Mouse (Mus musculus) midbrain, embryonic 15.5 days (tissue): Measurements from ENCODE around the gene Emilin3. TPM values are rescaled to one million over a fixed set of nuclear protein-coding genes. Genes with fewer than 3 reads are reported as not detected.

Source experiments
- ATAC-seq: fragments of 200-750 bp; cut with Nextera tagmentation; replicated peaks from 2 replicates; pipeline ENCODE4 v1.8.0; 2017; ENCODE audit warnings: moderate TSS enrichment
- H3K27ac ChIP-seq: fragments of 300-500 bp; sonication (generic); 2 replicates; pipeline ENCODE4 v1.5.1; 2015; ENCODE audit warnings: mild to moderate bottlenecking, inconsistent platforms
- H3K27me3 ChIP-seq: fragments of 300-500 bp; sonication (generic); replicated peaks from 2 replicates; pipeline ENCODE4 v1.6.1; 2015; ENCODE audit warnings: inconsistent platforms
- H3K36me3 ChIP-seq: fragments of 300-500 bp; sonication (generic); replicated peaks from 2 replicates; pipeline ENCODE4 v1.6.1; 2015; ENCODE audit warnings: inconsistent platforms
- H3K4me1 ChIP-seq: fragments of 300-500 bp; sonication (generic); 2 replicates; pipeline ENCODE4 v1.6.1; 2015; ENCODE audit warnings: inconsistent platforms
- H3K4me2 ChIP-seq: fragments of 300-500 bp; sonication (generic); 2 replicates; pipeline ENCODE4 v1.6.1; 2015; ENCODE audit warnings: inconsistent platforms, mild to moderate bottlenecking, moderate library complexity
- H3K4me3 ChIP-seq: fragments of 300-500 bp; sonication (generic); 2 replicates; pipeline ENCODE4 v1.5.1; 2015; ENCODE audit warnings: mild to moderate bottlenecking, inconsistent platforms
- H3K9ac ChIP-seq: fragments of 300-500 bp; sonication (generic); 2 replicates; pipeline ENCODE4 v1.6.1; 2015; ENCODE audit warnings: mild to moderate bottlenecking, inconsistent platforms
- H3K9me3 ChIP-seq: fragments of 300-500 bp; sonication (generic); 2 replicates; pipeline ENCODE4 v1.6.1; 2016; ENCODE audit warnings: inconsistent platforms
- WGBS: fragments of 180-500 bp; shearing (Covaris S2); methylation state at CpG from one replicate; pipeline ENCODE4 v1.1.7; 2015; ENCODE audit warnings: mixed read lengths; 5-methylcytosine and 5-hydroxymethylcytosine counted together
- polyA plus RNA-seq: library from polyadenylated mRNA; unstranded; fragments of >200 nt; fragmentation: Nextera tagmentation; extraction: Ambion mirVana; gene quantifications from 2 replicates; pipeline ENCODE4 v1.2.1, GENCODE M21; 2015

Gene Emilin3
- polyA plus RNA-seq, 1 experiment from 2014 or later = 1.1 TPM

- Histone ChIP-seq H3K27ac (no peak overlapping the region), H3K4me1 (no peaks in the 10 kb centered on the region), H3K9ac (no peak overlapping the region), H3K4me2 (no peak overlapping the region), H3K4me3 (no peak overlapping the region), H3K27me3 (no peaks in the 10 kb centered on the region), H3K36me3 (no peaks in the 10 kb centered on the region), H3K9me3 (no peaks in the 10 kb centered on the region)
- ATAC-seq = no peak
- WGBS = 81% methylated on average over 4 of the region's 4 CpGs
These were observed 22.3 kb upstream of the Emilin3 start for GRCm38 (mm10) chr2:160934451-160934850.

- Histone ChIP-seq H3K9ac (no peak overlapping the region), H3K36me3 (no peaks in the 10 kb centered on the region), H3K4me2 (no peak overlapping the region), H3K27ac (no peak overlapping the region), H3K4me3 (no peak overlapping the region), H3K4me1 (no peaks in the 10 kb centered on the region), H3K27me3 (no peaks in the 10 kb centered on the region), H3K9me3 (no peaks in the 10 kb centered on the region)
- 71% methylated on average over 5 of the region's 5 CpGs for WGBS
- ATAC-seq = no peak
These were observed 21.8 kb upstream of the Emilin3 start for GRCm38 (mm10) chr2:160933890-160934289.

DNA sequence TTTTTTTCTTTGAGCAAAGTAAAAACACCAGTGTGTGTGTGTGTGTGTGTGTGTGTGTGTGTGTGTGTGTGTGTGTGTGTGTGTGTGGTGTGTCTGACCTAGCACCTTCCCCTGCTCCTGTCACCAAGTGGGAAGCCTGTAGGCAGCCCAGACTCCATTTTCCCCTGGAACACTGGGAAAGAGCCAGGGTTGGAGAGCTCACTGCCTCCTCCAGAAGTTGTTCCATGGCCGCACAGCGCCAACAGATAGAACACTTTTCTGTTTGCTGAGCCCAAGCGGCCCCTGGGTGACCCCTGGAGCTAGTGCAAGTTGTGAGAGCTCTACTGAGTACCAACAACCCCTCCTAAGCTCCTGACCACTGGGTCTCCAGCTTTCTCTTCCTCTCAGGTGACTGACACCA, 20.9 kb upstream of the Emilin3 start:
- Histone ChIP-seq H3K36me3 (no peaks in the 10 kb centered on the region), H3K4me1 (no peaks in the 10 kb centered on the region), H3K4me3 (no peak overlapping the region), H3K4me2 (no peak overlapping the region), H3K27ac (no peak overlapping the region), H3K9ac (no peak overlapping the region), H3K27me3 (no peaks in the 10 kb centered on the region), H3K9me3 (no peaks in the 10 kb centered on the region)
- WGBS = 90% methylated on average over 3 of the region's 3 CpGs
- ATAC-seq = no peak

DNA sequence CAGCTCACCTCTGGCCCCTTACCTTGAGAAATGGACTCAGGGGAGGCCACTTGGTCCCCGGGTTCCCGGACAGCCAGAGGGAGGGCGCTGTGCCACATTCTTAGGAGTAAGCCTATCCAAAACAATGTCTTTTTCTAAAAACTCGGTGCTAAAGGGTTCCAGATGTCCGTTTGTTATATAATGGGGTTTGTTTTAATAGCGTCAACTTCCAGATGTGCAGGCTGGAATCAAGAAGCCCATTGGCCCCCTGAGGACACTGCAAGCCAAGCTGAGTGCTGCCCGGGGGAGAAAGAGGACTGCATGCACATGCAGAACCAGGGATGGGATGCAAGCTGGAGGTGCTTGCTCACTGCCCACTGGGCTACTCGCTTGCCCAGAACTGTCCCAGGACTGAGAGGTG, 20.2 kb upstream of the Emilin3 start:
- no peak overlapping the region for H3K4me3 ChIP-seq
- 83% methylated on average over 8 of the region's 8 CpGs for WGBS
- H3K27me3 ChIP-seq = no peaks in the 10 kb centered on the region
- H3K27ac ChIP-seq = no peak overlapping the region
- no peaks in the 10 kb centered on the region for H3K36me3 ChIP-seq
- no peak for ATAC-seq
- H3K9me3 ChIP-seq = no peaks in the 10 kb centered on the region
- no peaks in the 10 kb centered on the region for H3K4me1 ChIP-seq
- H3K4me2 ChIP-seq = no peak overlapping the region
- H3K9ac ChIP-seq = no peak overlapping the region

DNA sequence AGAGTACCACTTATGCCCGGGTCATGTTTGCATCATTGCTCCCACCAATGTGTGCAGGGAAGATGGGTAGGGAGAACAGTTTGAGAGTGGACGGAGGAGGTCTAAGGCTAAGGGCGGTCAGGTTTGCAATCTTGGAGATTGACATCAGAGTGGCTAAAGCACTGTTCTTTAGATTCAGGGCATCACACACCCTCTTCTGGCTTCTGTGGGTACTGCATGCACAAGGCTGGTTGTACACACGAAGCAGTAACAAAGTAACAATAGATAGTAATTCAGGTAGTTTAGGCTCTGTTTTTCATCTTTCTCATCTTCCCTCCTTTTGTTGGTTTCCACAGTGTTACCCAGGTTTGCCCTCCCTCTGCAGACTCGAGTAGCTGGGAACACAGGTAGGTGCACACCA, 19.2 kb upstream of the Emilin3 start:
- Histone ChIP-seq H3K36me3 (no peaks in the 10 kb centered on the region), H3K27me3 (no peaks in the 10 kb centered on the region), H3K9me3 (no peaks in the 10 kb centered on the region), H3K27ac (no peak overlapping the region), H3K4me3 (no peak overlapping the region), H3K9ac (no peak overlapping the region), H3K4me1 (no peaks in the 10 kb centered on the region), H3K4me2 (no peak overlapping the region)
- ATAC-seq = no peak
- WGBS = 94% methylated on average over 5 of the region's 5 CpGs

DNA sequence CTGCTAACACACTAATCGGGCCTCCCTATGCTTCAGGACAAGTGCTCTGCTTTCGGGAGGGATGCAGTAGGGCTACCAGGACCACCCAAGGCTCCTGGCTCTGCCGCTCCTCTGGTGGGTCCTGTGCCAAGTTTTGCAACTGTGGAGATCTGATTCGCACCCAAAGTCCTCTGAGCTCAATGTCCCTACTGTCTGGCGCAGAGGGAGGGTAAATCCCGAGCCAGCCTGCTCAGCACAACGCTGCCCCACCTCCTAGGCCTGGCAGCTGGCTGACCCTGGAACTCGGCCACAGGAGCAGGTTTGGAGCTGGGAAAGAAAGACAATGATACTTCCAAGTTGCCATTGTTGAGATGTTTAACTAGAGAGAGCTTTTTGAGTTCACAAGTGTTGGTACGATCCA, 13.1 kb upstream of the Emilin3 start:
- no peak overlapping the region for H3K4me2 ChIP-seq
- H3K4me3 ChIP-seq = no peak overlapping the region
- no peak overlapping the region for H3K27ac ChIP-seq
- no peaks in the 10 kb centered on the region for H3K36me3 ChIP-seq
- no peak for ATAC-seq
- 63% methylated on average over 9 of the region's 9 CpGs for WGBS
- no peaks in the 10 kb centered on the region for H3K27me3 ChIP-seq
- no peaks in the 10 kb centered on the region for H3K9me3 ChIP-seq
- H3K9ac ChIP-seq = no peak overlapping the region
- no peaks in the 10 kb centered on the region for H3K4me1 ChIP-seq

DNA sequence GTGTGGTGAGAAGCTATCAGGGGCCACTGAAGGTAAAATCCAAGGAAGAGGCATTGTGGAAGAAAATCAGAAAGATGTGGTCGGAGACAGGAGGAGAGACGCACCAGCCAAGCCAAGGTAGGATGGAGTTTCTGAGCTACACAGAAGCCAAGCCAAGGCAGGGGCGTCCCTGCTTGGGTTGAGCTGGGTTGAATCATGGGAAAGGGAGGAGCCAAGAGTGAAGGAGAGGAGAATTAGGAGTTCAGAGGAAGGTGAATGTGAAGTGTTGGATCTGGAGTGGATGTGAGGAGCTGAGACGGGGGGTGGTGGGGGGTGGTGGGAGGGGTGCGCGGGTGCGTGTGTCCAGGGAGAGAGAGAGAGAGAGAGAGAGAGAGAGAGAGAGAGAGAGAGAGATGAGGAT, 9.2 kb upstream of the Emilin3 start:
- Histone ChIP-seq H3K9ac (no peak overlapping the region), H3K27me3 (no peaks in the 10 kb centered on the region), H3K4me2 (no peak overlapping the region), H3K4me3 (no peak overlapping the region), H3K4me1 (no peaks in the 10 kb centered on the region), H3K27ac (no peak overlapping the region), H3K9me3 (no peaks in the 10 kb centered on the region), H3K36me3 (no peaks in the 10 kb centered on the region)
- no peak for ATAC-seq
- 90% methylated on average over 3 of the region's 7 CpGs for WGBS

DNA sequence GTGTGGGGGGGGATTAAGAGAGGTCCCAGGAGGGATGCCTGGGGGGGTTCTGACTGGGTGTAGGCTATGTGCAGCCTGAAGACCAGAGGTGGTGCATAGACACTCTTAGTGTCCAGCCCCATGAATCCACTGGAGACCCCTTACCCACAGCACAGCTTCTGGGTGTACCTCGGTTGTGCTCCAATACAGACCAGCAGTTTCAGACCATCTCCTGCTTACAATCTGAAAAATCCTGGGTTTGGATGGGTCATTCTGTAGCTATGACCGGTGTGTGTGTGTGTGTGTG, 6.7 kb upstream of the Emilin3 start:
- WGBS = 74% methylated on average over 2 of the region's 2 CpGs
- ATAC-seq = 0 out of 2 replicates have a peak, but pooled peaks have one; percentile 14

DNA sequence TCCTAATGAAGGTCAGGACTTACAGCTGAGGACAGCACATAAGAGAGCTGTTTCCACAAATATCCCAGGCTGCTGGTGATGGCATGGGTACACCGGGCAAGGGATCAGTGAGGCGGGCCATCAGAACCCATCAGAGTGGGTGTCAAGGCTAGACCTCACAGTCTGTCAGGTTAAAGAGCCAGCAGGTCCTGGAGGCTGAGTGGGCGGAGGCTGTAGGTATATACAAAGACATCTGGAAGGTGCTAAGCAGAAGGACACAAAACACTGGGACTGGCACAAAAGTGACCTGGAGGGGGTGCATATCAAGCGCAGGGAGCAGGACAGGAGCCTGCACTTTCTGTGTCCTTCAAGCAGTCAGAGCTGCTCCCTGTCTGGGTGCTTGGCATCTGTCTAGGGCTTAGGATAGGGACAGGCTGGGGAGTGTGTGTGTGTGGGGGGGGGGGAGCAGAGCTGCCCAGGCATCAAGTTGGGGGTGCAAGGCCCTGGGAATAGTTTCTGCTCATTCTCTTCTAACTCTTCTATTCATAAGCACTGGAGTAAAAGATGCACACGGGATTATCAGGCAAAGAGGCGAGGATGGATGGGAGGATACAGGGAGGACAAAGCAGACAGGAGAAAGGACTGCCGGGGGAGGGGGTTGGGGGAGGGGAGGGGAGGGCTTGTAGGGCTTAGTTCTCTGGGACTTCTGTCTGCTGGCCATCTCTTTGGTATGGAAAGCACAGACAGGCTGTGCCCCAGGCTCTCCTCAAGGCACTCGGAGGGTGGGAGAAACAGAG, 6.2 kb upstream of the Emilin3 start:
- Histone ChIP-seq H3K4me1 (no peaks in the 10 kb centered on the region), H3K27ac (no peak overlapping the region), H3K4me3 (no peak overlapping the region), H3K9ac (no peak overlapping the region), H3K9me3 (no peaks in the 10 kb centered on the region), H3K27me3 (peaks cover 9% of the 10 kb centered on the region; the same call in 1 of the 2 replicates), H3K4me2 (no peak overlapping the region), H3K36me3 (no peaks in the 10 kb centered on the region)
- WGBS = 42% methylated on average over 8 of the region's 8 CpGs
- ATAC-seq = no peak; the same call in 1 of the 2 replicates

More for the DNA sequence above, 6.7 kb upstream of the Emilin3 start:
- H3K4me3 ChIP-seq = no peak overlapping the region
- no peaks in the 10 kb centered on the region for H3K36me3 ChIP-seq
- no peaks in the 10 kb centered on the region for H3K9me3 ChIP-seq
- H3K27me3 ChIP-seq = peaks cover 9% of the 10 kb centered on the region; the same call in 1 of the 2 replicates
- no peaks in the 10 kb centered on the region for H3K4me1 ChIP-seq
- H3K27ac ChIP-seq = no peak overlapping the region
- no peak overlapping the region for H3K9ac ChIP-seq
- H3K4me2 ChIP-seq = no peak overlapping the region

DNA sequence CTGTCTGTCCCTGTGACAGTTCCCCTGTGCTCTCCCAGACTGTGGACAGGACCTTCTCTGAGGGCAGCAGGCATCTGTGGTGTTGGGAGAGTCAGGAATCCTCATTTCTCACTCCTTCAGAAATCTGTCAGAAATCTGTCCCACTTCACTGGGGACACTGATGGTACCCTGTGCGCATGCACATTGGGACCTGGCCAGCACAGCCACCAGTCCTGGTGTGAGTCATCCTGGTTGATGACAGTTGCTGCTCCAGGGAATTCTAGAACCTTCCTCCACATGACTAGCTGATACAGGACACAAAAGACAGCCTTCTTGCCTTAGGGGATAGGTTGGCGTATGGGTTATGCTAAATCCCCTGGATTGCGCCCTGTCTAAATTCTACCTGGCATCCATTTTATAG, 5.2 kb upstream of the Emilin3 start:
- Histone ChIP-seq H3K36me3 (no peaks in the 10 kb centered on the region), H3K4me2 (no peak overlapping the region), H3K4me1 (peaks cover 3% of the 10 kb centered on the region), H3K9ac (no peak overlapping the region), H3K9me3 (no peaks in the 10 kb centered on the region), H3K27me3 (peaks cover 19% of the 10 kb centered on the region), H3K27ac (no peak overlapping the region), H3K4me3 (no peak overlapping the region)
- ATAC-seq = no peak
- WGBS = 85% methylated on average over 3 of the region's 3 CpGs

- Histone ChIP-seq H3K9ac (no peak overlapping the region), H3K27me3 (peaks cover 23% of the 10 kb centered on the region), H3K4me1 (peaks cover 9% of the 10 kb centered on the region), H3K36me3 (no peaks in the 10 kb centered on the region), H3K27ac (no peak overlapping the region), H3K4me2 (no peak overlapping the region), H3K4me3 (no peak overlapping the region), H3K9me3 (no peaks in the 10 kb centered on the region)
- no peak for ATAC-seq
- 59% methylated on average over 8 of the region's 8 CpGs for WGBS
These were observed 4.6 kb upstream of the Emilin3 start for GRCm38 (mm10) chr2:160916714-160917113.

- no peak for ATAC-seq
- H3K27ac ChIP-seq = no peak overlapping the region
- H3K9ac ChIP-seq = no peak overlapping the region
- H3K4me1 ChIP-seq = peaks cover 13% of the 10 kb centered on the region
- no peak overlapping the region for H3K4me3 ChIP-seq
- no peak overlapping the region for H3K4me2 ChIP-seq
- H3K36me3 ChIP-seq = no peaks in the 10 kb centered on the region
- H3K9me3 ChIP-seq = no peaks in the 10 kb centered on the region
- H3K27me3 ChIP-seq = peaks cover 30% of the 10 kb centered on the region
- 74% methylated on average over 13 of the region's 13 CpGs for WGBS
These were observed 3.9 kb upstream of the Emilin3 start for GRCm38 (mm10) chr2:160915821-160916610.

DNA sequence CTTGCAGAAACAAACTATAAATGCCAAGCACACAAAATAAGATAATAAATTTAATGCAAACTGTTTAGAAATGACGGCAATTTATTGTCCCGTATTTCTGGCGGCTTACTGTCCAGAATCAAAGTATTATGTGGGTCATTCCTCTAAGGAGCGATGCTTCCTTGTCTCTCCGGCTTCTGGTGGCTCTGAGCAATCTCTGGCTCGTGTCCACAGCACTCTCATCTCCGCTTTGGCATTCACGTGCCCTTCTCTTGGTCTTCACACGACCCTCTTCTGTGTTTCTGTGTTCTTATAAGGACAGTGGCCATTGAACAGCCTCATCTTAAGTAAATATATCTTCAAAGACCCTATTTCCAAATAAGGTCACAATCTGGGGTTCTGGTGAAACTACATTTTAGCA, 2.5 kb upstream of the Emilin3 start:
- Histone ChIP-seq H3K4me1 (peaks cover 13% of the 10 kb centered on the region), H3K27me3 (peaks cover 42% of the 10 kb centered on the region), H3K4me2 (no peak overlapping the region), H3K36me3 (no peaks in the 10 kb centered on the region), H3K27ac (no peak overlapping the region), H3K4me3 (no peak overlapping the region), H3K9ac (no peak overlapping the region), H3K9me3 (no peaks in the 10 kb centered on the region)
- WGBS = 86% methylated on average over 9 of the region's 9 CpGs
- ATAC-seq = no peak
